9 mouse cellular contexts compared by ENCODE assay signal in the genomic region with DNA sequence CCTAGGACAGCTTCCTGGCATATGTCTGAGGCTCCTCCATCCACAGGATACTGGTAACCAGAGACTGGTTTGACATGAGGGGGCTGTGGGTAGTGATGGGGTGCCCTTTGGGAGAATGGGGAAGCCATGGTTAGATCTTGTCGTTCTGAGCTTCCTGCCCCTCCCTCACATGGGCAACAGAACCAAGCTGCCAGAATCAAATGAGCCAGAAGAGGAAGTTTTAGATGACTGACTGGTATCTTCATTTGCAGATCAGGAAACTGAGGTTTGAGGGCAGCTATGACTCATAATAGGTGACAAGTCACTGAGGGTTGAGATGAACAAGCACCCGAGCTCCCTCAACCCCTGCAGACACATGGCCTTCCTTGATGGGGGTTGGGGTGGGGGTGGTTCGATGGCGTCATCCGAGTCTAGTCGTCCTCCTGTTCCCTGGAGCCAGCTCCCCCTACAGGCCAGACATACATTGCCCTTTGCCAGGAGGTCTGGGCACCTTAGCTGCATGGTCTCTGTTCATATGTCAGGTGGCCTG.
DNase-seq lines count a peak whose midpoint lies in the region; ATAC-seq and TF ChIP-seq lines count a peak whose summit lies in the region.
"Had no signal": no experiment of that assay in that cellular context is flagged by ENCODE, and none has a peak within 500 bp of the region (broad histone marks: within the 10 kb centered on the region; RNA-seq: fewer than 3 reads in every experiment).

No protein-coding gene starts in this region.

- WGBS in liver, embryonic 15.5 days (ENCODE audit: insufficient replicate concordance): 10% methylated on average over 6 of the region's 6 CpGs
- WGBS in spleen, adult 2 months: under 1% methylated on average over 6 of the region's 6 CpGs

- no peak overlapping the region for H3K9ac ChIP-seq in liver, embryonic 15.5 days
- H3K9ac ChIP-seq: lung, embryonic 15.5 days had no signal

- intact Hi-C loops in heart, postnatal 25 days (cut with DNase I): no loop called here

- no peak overlapping the region for H3K27ac ChIP-seq in liver, embryonic 15.5 days (replicated peaks)
- peak overlapping the region; percentile 62 for H3K27ac ChIP-seq in spleen, adult 2 months (ENCODE audit: insufficient read depth, low read length)
- H3K27ac ChIP-seq: lung, embryonic 15.5 days had no signal

- no peak overlapping the region for H3K4me3 ChIP-seq in liver, embryonic 15.5 days (replicated peaks)
- H3K4me3 ChIP-seq in spleen, adult 2 months (ENCODE audit: extremely low read depth, insufficient read depth, insufficient read length): no peak overlapping the region
- H3K4me3 ChIP-seq: lung, embryonic 15.5 days had no signal

- H3K27me3 ChIP-seq in liver, embryonic 15.5 days: no peaks in the 10 kb centered on the region
- no peaks in the 10 kb centered on the region for H3K27me3 ChIP-seq in spleen, adult 2 months (ENCODE audit: control insufficient read depth, insufficient read depth, low read length)

- 0 out of 2 replicates have a peak, but pooled peaks cover 2% of the 10 kb centered on the region for H3K4me1 ChIP-seq in liver, embryonic 15.5 days (replicated peaks)
- H3K4me1 ChIP-seq in spleen, adult 2 months (ENCODE audit: control insufficient read depth, insufficient read depth, insufficient read length): peaks cover 23% of the 10 kb centered on the region; the same call in 1 of the 2 replicates

- H3K9me3 ChIP-seq in liver, embryonic 15.5 days (replicated peaks): no peaks in the 10 kb centered on the region
- H3K9me3 ChIP-seq: lung, embryonic 15.5 days had no signal

- peak; percentile 29 to 71 for DNase-seq in heart, adult 18-20 months
- no peak for DNase-seq in heart, postnatal 25 days (ENCODE audit: low spot score)
- peak; percentile 20 for DNase-seq in 3134 (ENCODE audit: extremely low read depth, insufficient read length, low spot score)
- peak; percentile 33 for DNase-seq in Muller cell, postnatal 12 days (ENCODE audit: inconsistent ontology term)
- DNase-seq in spleen, adult 2 months (ENCODE audit: low read depth in 1 of 2, low spot score in 2 of 2): peak; percentile 77 to 87
- DNase-seq in cerebellum, adult 8-10 months: no peak
- no peak for DNase-seq in frontal cortex, postnatal 36 days (ENCODE audit: low spot score in 2 of 2)

- no peak overlapping the region for H3K4me2 ChIP-seq in liver, embryonic 15.5 days
- H3K4me2 ChIP-seq: lung, embryonic 15.5 days had no signal

- TF ChIP-seq POLR2A in spleen, adult 2 months (IDR thresholded peaks at IDR 0.05; ENCODE audit: low read depth, low read length): no peak

- no peaks in the 10 kb centered on the region for H3K36me3 ChIP-seq in liver, embryonic 15.5 days (replicated peaks)
- no peaks in the 10 kb centered on the region for H3K36me3 ChIP-seq in spleen, adult 2 months (ENCODE audit: control insufficient read depth, insufficient read depth, low read length)
- H3K36me3 ChIP-seq: lung, embryonic 15.5 days had no signal

- peak; percentile 64; the same call in 1 of the 2 replicates for TF ChIP-seq CTCF in spleen, adult 2 months (IDR thresholded peaks at IDR 0.05; ENCODE audit: extremely low read depth, insufficient read depth, insufficient read length, insufficient replicate concordance)

- ATAC-seq in liver, embryonic 15.5 days (ENCODE audit: insufficient read depth): peak; percentile 37; the same call in 1 of the 2 replicates

Comparison
In these comparisons a context has a peak if more than half of its experiments do, and no peak if none do; other contexts are left out.
1. DNase-seq: peak in heart, adult 18-20 months (2 of 2), 3134 (single experiment), Muller cell, postnatal 12 days (single experiment) and spleen, adult 2 months (2 of 2); none in heart, postnatal 25 days (single experiment), cerebellum, adult 8-10 months (single experiment) and frontal cortex, postnatal 36 days (0 of 2).